Mouse (Mus musculus) liver (tissue): ENCODE measurements around the gene Stam2.

Source experiments
- DNase-seq: peaks from one replicate; pipeline ENCODE4 v3.0.0-alpha.2; 2020; ENCODE audit warnings: mixed read lengths

The Stam2 gene

GRCm38 (mm10) chr2:52720231-52721025, 21.7 kb downstream of the Stam2 start:
- no peak for DNase-seq

GRCm38 (mm10) chr2:52717076-52717475, 25.0 kb downstream of the Stam2 start:
- no peak for DNase-seq

- DNase-seq, result no peak
Observed at GRCm38 (mm10) chr2:52715538-52715937, 26.5 kb downstream of the Stam2 start.

GRCm38 (mm10) chr2:52714111-52714510, 28.0 kb downstream of the Stam2 start:
- no peak for DNase-seq

GRCm38 (mm10) chr2:52710804-52711203, 31.3 kb downstream of the Stam2 start:
- no peak for DNase-seq

GRCm38 (mm10) chr2:52709417-52709816, 32.7 kb downstream of the Stam2 start:
- DNase-seq, result no peak

- no peak for DNase-seq
Observed at GRCm38 (mm10) chr2:52701368-52702036, 40.6 kb downstream of the Stam2 start.

- DNase-seq, result no peak
Observed at GRCm38 (mm10) chr2:52700352-52700751, 41.7 kb downstream of the Stam2 start.

GRCm38 (mm10) chr2:52694604-52695003, 47.5 kb downstream of the Stam2 start:
- DNase-seq, result no peak

- DNase-seq, result no peak
Observed at GRCm38 (mm10) chr2:52691745-52692144, 50.3 kb downstream of the Stam2 start.

- DNase-seq, result no peak
Observed at GRCm38 (mm10) chr2:52686601-52687000, 55.5 kb downstream of the Stam2 start.

- no peak for DNase-seq
Observed at GRCm38 (mm10) chr2:52677589-52677988, 64.5 kb downstream of the Stam2 start.

- no peak for DNase-seq
Observed at GRCm38 (mm10) chr2:52676913-52677303, 65.2 kb downstream of the Stam2 start.

GRCm38 (mm10) chr2:52676023-52676912, 65.8 kb downstream of the Stam2 start, which contains the start of gene Cacnb4:
TSS of gene Cacnb4 (minus strand) at chr2:52676831.
- DNase-seq, result peak; percentile 42

GRCm38 (mm10) chr2:52675278-52675987, 66.6 kb downstream of the Stam2 start:
- DNase-seq, result no peak

- no peak for DNase-seq
Observed at GRCm38 (mm10) chr2:52674886-52675277, 67.2 kb downstream of the Stam2 start.

- no peak for DNase-seq
Observed at GRCm38 (mm10) chr2:52673172-52673571, 68.9 kb downstream of the Stam2 start.

- DNase-seq, result no peak
Observed at GRCm38 (mm10) chr2:52670733-52671132, 71.3 kb downstream of the Stam2 start.

- DNase-seq, result no peak
Observed at GRCm38 (mm10) chr2:52668480-52668879, 73.6 kb downstream of the Stam2 start.

GRCm38 (mm10) chr2:52656722-52657121, 85.4 kb downstream of the Stam2 start:
- no peak for DNase-seq

- no peak for DNase-seq
Observed at GRCm38 (mm10) chr2:52654541-52654940, 87.5 kb downstream of the Stam2 start.

GRCm38 (mm10) chr2:52651547-52651946, 90.5 kb downstream of the Stam2 start:
- no peak for DNase-seq
